Mouse (Mus musculus): ENCODE measurements around the gene Uchl5.

GRCm38 (mm10) chr1:143765801-143766200 lies 11.3 kb upstream of the Uchl5 start:
- TF ChIP-seq CTCF (IDR thresholded peaks at IDR 0.05; ENCODE audit: low read depth, low read length) (no peak), POLR2A (IDR thresholded peaks at IDR 0.05; ENCODE audit: extremely low read depth, insufficient read depth, low read length) (no peak)
